Mouse (Mus musculus) T-helper 17 cell (primary cell): Measurements from ENCODE around the gene Apobec2.

Source experiments
- in situ Hi-C, 2 experiments: fragments of 300-600 bp; cut with MboI, MseI; formaldehyde crosslinking; loops; 1 replicate in 1 of 2; 2 replicates in 1 of 2; pipeline ENCODE4 v1.15.1; 2025; ENCODE audit warnings: high pct_unique_total_duplicates in 2 of 2

Apobec2 gene

DNA sequence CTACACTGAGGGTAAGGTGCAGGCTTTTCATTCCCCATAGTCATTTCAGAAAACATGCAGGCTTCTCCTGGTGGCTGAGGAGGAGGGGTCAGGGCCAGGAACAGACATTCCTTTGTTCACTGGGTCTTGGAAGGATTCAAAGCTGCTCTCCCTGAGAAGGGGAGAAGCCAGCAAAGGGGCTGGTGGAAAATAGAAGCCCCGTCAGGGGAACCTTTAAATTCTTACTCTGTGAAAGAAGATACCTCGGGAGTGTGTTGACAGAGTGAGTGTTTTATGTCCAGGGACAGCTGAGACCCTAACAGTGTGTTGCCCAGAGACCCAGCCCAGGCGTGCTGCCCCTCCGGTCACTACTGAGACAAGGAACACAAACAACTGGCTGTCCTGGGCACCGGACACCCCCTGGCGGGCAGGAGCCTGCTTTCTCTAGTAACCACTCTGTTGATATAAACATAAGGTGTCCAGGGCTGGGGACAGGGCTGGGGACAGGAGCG lies 4.7 kb upstream of the Apobec2 start:
- in situ Hi-C loops, result no loop called here

DNA sequence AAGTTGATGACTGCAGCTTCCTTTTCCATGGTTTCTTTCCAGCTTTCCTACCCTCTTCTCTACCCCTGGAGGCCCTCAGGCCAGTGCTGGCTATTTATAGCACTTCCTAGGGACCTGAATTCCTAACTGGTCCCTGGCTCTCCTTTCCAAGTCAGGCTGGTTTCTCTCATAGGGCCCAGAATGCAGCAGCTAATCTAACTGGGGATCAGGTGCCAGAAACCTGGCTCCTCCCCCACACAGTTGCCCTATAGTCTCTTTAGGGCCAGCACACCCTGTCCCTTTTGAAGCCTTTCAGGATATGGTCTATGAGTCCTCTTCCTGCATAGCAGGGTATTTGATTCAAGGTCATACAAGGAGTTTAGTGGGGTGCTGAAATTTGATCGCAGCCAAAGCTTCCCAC lies 3.8 kb upstream of the Apobec2 start:
- in situ Hi-C loops, result no loop called here

DNA sequence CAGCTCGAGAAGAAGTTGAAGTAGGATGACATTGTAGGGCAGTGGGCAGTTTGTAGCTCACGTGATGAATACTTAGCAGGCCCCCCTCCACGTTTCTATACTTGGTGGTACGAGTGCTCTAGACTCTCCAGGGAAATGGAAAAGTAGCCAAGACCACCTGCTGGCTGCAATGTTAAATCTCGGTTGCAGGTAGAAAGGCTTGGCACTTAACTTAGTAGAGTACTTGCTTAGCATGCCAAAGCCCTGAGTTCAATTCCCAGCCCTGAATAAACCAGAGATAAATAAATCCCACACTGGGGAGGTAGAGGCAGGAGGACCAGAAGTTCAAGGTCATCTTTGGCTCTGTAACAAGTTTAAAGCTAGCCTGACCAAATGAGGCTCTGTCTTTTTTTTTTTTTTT lies 1.7 kb upstream of the Apobec2 start:
- in situ Hi-C loops, result no loop called here

GRCm38 (mm10) chr17:48433689-48434330 lies 1.1 kb upstream of the Apobec2 start:
- in situ Hi-C loops, result no loop called here

- in situ Hi-C loops, result no loop called here
These were observed 401 bp upstream of the Apobec2 start for GRCm38 (mm10) chr17:48433006-48433655.

GRCm38 (mm10) chr17:48431054-48431453 lies 1.7 kb downstream of the Apobec2 start:
- in situ Hi-C loops, result no loop called here

DNA sequence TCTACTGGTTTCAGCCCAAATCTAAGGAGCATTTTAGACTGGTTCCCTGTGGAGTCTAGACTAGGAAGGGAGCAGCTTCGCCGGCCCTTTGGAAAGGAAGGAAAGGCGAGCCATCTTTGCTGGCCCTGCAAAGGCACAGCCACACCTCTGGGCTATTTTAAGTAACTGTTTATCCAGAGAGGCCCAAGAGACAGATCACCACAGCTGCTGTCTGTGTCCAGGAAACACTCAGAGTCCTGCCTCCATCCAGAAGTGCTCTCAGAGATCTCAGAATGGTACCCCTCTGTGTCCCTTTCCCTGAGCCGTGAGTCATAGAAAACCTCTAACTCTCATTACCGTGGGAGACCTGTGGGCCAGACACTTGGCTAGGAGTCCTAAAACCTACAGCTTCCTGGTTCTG lies 2.3 kb downstream of the Apobec2 start:
- in situ Hi-C loops, result no loop called here

- in situ Hi-C loops, result no loop called here
These were observed 4.7 kb downstream of the Apobec2 start for GRCm38 (mm10) chr17:48427852-48428530.

DNA sequence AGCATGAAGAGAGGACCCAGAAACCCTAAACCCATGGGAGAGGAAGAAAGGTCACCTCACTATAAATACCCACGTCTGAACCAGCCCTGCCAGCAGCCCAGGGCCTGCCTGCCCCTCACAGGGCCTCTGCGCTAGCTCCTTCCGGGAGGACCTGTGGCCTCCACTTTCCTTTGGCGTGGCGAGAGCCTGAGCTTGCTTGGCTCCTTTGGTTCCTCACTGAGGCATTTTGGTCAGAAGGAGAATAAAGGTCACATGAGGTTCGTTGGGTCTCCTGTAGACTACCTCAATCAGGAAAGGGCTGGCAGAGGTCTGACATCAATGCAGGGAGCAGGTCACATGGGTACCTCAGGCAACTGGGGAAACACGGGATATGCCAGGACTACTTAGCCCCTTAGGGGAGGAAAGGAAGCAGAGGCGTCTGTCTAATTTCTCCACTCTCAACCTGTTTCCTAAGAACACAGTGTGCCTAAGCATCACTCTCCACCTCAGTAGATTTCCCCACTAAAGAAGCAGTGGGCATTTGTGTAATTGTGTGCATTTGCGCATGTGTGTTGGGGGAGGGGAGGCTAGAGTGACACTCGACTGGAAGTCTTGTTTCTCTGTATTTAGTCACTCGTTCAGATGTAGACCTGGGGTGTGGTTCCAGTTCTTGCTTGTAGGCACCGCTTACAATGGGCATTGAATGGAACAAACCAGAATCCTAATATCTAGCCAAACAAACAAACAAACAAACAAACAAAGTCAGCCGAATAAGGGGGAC lies 5.6 kb downstream of the Apobec2 start:
- in situ Hi-C loops, result no loop called here

DNA sequence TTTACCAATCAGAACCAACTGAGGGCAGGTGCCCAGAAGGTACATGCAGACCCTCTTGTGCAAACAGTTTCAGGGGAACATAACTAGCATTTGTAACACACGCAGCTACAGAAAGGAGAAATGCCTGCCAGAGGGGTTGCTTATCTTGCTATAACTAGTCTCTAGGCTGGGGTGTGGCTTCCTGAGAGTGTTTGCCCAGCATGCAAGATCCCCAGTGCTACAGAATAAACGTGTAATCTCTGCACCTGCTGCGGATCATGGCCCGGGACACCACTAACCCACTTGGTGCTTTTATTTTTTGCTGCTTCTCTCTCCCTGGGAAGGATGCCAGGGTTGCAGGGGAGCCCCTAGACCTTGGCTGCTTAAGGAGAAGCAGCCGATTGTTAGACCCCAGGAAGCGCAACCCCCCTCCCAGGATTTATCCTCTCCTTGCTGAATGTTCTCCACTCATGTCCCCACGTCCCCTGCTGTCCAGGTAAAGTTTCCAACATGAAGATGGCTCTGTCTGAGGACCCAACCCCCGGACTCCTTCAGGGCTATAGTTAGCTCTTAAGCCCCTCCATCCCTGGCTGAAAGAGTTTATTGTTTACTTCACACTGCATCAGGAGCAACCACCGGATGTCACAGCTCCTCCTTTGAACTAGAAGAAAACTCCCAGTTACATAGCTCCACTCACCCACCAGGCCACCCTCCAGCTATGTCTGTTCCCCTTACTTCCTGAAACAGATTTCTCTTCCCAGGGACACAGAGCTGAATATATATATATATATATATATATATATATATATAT lies 6.7 kb downstream of the Apobec2 start:
- in situ Hi-C loops, result no loop called here

- in situ Hi-C loops, result no loop called here
These were observed 8.5 kb downstream of the Apobec2 start for GRCm38 (mm10) chr17:48424237-48424636.

GRCm38 (mm10) chr17:48419571-48419970 lies 13.2 kb downstream of the Apobec2 start:
- in situ Hi-C loops, result no loop called here

DNA sequence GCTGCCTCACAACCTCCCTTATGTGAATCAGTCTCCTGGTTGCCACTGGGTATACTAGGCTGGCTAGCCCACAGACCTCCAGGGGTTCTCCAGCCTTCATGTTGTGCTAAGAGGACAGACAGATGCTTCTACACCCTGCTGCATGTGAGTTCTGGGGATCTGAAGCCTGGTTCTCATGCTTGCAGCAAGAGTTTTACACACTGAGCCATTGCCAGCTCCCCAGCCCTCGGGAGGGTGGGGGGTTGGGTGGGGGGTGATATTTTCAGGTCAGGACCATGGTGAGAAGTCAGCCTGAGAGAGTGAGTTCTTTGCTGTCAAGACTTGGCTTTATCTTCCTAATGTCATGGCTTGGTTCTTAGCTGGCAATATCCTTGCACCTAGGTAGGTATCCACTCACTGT lies 13.9 kb downstream of the Apobec2 start:
- in situ Hi-C loops, result no loop called here

DNA sequence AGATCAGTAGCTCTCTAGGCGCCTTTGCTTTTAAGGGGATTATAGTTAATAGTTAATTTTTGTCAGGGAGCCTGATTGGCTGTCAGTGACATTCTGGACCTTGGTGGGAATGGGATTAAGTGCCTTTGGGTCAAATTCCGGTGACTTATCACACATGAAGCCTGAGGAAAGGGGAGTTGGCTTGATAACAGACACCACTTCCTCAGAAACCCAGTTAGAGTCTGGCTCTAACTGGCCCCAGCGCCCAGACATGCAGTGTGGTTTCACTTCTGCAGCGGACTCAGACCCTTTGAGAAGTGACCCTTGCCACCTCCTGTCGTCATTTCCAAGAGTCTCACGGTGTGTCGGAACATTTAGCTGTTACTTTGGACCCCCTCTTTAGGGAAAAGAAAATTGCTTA lies 14.6 kb downstream of the Apobec2 start:
- in situ Hi-C loops, result no loop called here

DNA sequence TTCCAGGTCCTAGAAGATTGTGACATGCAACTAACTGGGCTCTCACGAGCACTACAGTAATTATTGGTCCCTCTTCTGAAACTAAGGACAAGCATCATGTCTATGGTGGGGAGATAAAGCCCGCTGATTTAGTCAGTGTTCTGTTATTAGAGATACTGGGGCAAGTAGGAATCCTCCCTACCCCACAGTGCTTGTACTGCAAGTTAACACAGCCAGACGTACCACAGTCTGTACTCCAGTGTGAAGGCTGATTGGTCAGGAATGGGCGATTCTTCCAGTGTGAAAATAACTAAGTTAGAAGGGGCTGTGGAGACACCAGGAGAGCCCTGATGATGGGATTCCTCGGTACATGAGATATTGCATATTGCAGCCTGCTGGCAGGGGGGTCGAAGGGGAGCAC lies 15.2 kb downstream of the Apobec2 start:
- in situ Hi-C loops, result no loop called here

- in situ Hi-C loops, result no loop called here
These were observed 16.1 kb downstream of the Apobec2 start for GRCm38 (mm10) chr17:48416425-48417195.

- in situ Hi-C loops, result no loop called here
These were observed 16.7 kb downstream of the Apobec2 start for GRCm38 (mm10) chr17:48416011-48416410.

DNA sequence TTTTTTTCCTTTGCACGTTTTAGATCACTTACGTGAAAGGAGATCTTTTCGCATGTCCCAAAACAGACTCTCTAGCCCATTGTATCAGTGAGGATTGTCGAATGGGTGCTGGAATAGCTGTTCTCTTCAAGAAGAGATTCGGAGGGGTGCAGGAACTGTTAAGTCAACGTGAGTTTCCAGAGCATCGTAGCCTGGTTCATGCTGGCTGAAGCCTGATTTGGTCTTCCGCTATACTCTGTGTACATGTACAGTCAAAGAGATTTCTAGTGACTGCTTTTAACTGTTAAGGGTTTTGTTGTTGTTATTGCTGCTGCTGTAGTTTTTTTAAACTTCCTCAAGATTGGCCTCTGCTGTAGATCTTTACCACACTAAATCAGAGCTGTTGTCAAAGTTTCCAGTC lies 21.5 kb downstream of the Apobec2 start:
- in situ Hi-C loops, result no loop called here

DNA sequence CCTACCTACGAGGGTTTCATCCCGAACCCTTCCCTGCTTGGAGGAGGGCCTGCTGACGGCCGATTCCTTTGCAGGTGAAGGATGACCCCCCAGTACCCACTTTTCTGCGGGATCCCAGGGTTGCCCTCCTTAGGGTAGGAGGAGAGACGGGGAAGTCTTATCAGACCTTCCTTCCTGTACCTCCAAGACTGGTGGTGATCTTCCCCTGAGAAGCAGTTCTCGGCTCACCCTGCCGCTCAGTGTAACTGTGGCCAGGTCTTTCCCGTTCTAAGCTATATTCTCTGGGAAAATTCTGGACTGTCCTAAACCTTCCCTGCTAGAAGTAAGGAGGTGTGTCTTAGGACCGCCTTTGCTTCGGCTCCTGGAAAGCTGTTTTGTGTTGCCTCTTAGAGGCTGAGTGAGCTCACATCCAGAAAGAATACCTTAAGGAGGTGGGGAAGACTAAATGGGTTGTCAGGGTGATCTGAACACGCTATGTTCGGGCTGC lies 22.4 kb downstream of the Apobec2 start:
- in situ Hi-C loops, result no loop called here
